Mouse (Mus musculus): Measurements from ENCODE around the gene Gpr12.

- TF ChIP-seq CTCF (IDR thresholded peaks at IDR 0.05; ENCODE audit: low read depth) (no peak), EP300 (IDR thresholded peaks at IDR 0.05; ENCODE audit: low read depth) (no peak)
Observed at GRCm38 (mm10) chr5:146611830-146612229, 26.8 kb upstream of the Gpr12 start.

All from heart, postnatal 0 days (tissue).